Mouse (Mus musculus) MEL (cell line): Measurements from ENCODE around the gene Frk. TPM values are rescaled to one million over a fixed set of nuclear protein-coding genes. Genes with fewer than 3 reads are reported as not detected.
"Not testable (repeated sequence)": the region's sequence is repeated elsewhere in the genome, so short reads cannot be mapped to it uniquely, and the experiment has no call there.

ENCODE experiments used
- DNase-seq: peaks from one replicate; pipeline ENCODE4 v3.0.0; 2011; ENCODE audit warnings: low read depth, low spot score
- H3K27ac ChIP-seq: 2 replicates; pipeline ENCODE4 v1.5.1; 2012; ENCODE audit warnings: low read depth, mild to moderate bottlenecking, control low read depth, low read length, moderate library complexity; ENCODE audit not compliant: control insufficient read depth
- H3K27me3 ChIP-seq, 2 experiments: fragments of 150-350 bp in 1 of 2; sonication (generic) in 1 of 2; 2 replicates each; pipeline ENCODE4 v1.6.1; 2012; ENCODE audit warnings: low read length in 2 of 2, mild to moderate bottlenecking in 2 of 2, improper control_type of control experiment in 1 of 2, moderate library complexity in 1 of 2; ENCODE audit not compliant: insufficient read depth in 2 of 2, control insufficient read depth in 1 of 2
- H3K36me3 ChIP-seq, 2 experiments: 2 replicates each; pipeline ENCODE4 v1.6.1; 2012 to 2014; ENCODE audit warnings: low read length in 2 of 2, improper control_type of control experiment in 1 of 2, inconsistent platforms in 1 of 2, mild to moderate bottlenecking in 1 of 2; ENCODE audit not compliant: insufficient read depth in 2 of 2, control insufficient read depth in 1 of 2
- H3K4me1 ChIP-seq, 2 experiments: fragments of 150-350 bp in 1 of 2; sonication (generic) in 1 of 2; 2 replicates each; pipeline ENCODE4 v1.6.1; 2012; ENCODE audit warnings: low read length in 2 of 2, improper control_type of control experiment in 1 of 2, mild to moderate bottlenecking in 1 of 2; ENCODE audit not compliant: insufficient read depth in 2 of 2, control insufficient read depth in 1 of 2
- H3K4me3 ChIP-seq, 2 experiments: fragments of 150-350 bp in 1 of 2; sonication (generic) in 1 of 2; 2 replicates each; pipeline ENCODE4 v1.5.1; 2012; ENCODE audit warnings: low read depth in 2 of 2, low read length in 2 of 2, mild to moderate bottlenecking in 2 of 2, moderate library complexity in 2 of 2, control low read depth in 1 of 2, improper control_type of control experiment in 1 of 2; ENCODE audit not compliant: control insufficient read depth in 1 of 2, insufficient read depth in 1 of 2
- H3K79me2 ChIP-seq: 2 replicates; pipeline ENCODE4 v1.6.1; 2012; ENCODE audit warnings: mild to moderate bottlenecking, low read length, moderate library complexity; ENCODE audit not compliant: control insufficient read depth, poor library complexity, insufficient read depth
- H3K9ac ChIP-seq: 2 replicates; pipeline ENCODE4 v1.6.1; 2012; ENCODE audit warnings: low read depth, mild to moderate bottlenecking, control low read depth, low read length, moderate library complexity; ENCODE audit not compliant: control insufficient read depth, poor library complexity, severe bottlenecking
- H3K9me3 ChIP-seq: fragments of 150-350 bp; sonication (generic); replicated peaks from 2 replicates; pipeline ENCODE4 v1.6.1; 2012; ENCODE audit warnings: mild to moderate bottlenecking, low read length, improper control_type of control experiment, moderate library complexity; ENCODE audit not compliant: insufficient read depth
- CHD1 ChIP-seq: IDR thresholded peaks from 2 replicates; pipeline ENCODE4 v1.6.1; 2012; ENCODE audit warnings: low read depth, mild to moderate bottlenecking, inconsistent platforms, low read length, improper control_type of control experiment
- CHD2 ChIP-seq: IDR thresholded peaks from 2 replicates; pipeline ENCODE4 v1.6.1; 2011; ENCODE audit warnings: low read length, improper control_type of control experiment
- CTCF ChIP-seq, 3 experiments: IDR thresholded peaks in 2 of 3; conservative IDR thresholded peaks in 1 of 3; 2 replicates each; pipeline ENCODE4 v1.5.1; 2011 to 2012; ENCODE audit warnings: low read length in 3 of 3, low read depth in 2 of 3, mild to moderate bottlenecking in 2 of 3, improper control_type of control experiment in 1 of 3, inconsistent platforms in 1 of 3, mixed read lengths in 1 of 3, moderate library complexity in 1 of 3; ENCODE audit not compliant: control insufficient read depth in 1 of 3, insufficient read depth in 1 of 3, poor library complexity in 1 of 3, severe bottlenecking in 1 of 3
- ELF1 ChIP-seq: IDR thresholded peaks from 2 replicates; pipeline ENCODE4 v1.6.1; 2014; ENCODE audit warnings: low read depth, mild to moderate bottlenecking, inconsistent platforms, low read length, improper control_type of control experiment, moderate library complexity
- EP300 ChIP-seq, 2 experiments: IDR thresholded peaks; 2 replicates each; pipeline ENCODE4 v1.6.1; 2011; ENCODE audit warnings: improper control_type of control experiment in 2 of 2, low read length in 2 of 2, low read depth in 1 of 2, mild to moderate bottlenecking in 1 of 2
- ETS1 ChIP-seq: IDR thresholded peaks from 2 replicates; pipeline ENCODE4 v1.6.1; 2012; ENCODE audit warnings: low read depth, mild to moderate bottlenecking, inconsistent platforms, low read length, improper control_type of control experiment, moderate library complexity
- GATA1 ChIP-seq: IDR thresholded peaks from 2 replicates; pipeline ENCODE4 v1.6.1; 2011; ENCODE audit warnings: low read depth, low read length, improper control_type of control experiment
- HCFC1 ChIP-seq: IDR thresholded peaks from 2 replicates; pipeline ENCODE4 v1.6.1; 2012; ENCODE audit warnings: low read depth, mild to moderate bottlenecking, inconsistent platforms, low read length, improper control_type of control experiment, moderate library complexity
- KAT2A ChIP-seq: conservative IDR thresholded peaks from 2 replicates; pipeline ENCODE4 v1.6.1; 2012; ENCODE audit warnings: low read depth, low read length, improper control_type of control experiment, inconsistent platforms
- MAFK ChIP-seq: IDR thresholded peaks from 2 replicates; pipeline ENCODE4 v1.6.1; 2011; ENCODE audit warnings: low read depth, mild to moderate bottlenecking, low read length, improper control_type of control experiment, borderline replicate concordance
- MAZ ChIP-seq: IDR thresholded peaks from 2 replicates; pipeline ENCODE4 v1.6.1; 2012; ENCODE audit warnings: low read depth, mild to moderate bottlenecking, inconsistent platforms, low read length, improper control_type of control experiment
- MXI1 ChIP-seq: IDR thresholded peaks from 2 replicates; pipeline ENCODE4 v1.6.1; 2011; ENCODE audit warnings: mild to moderate bottlenecking, low read depth, low read length, improper control_type of control experiment
- MYC ChIP-seq: IDR thresholded peaks from 2 replicates; pipeline ENCODE4 v1.6.1; 2011; ENCODE audit warnings: low read depth, mild to moderate bottlenecking, low read length, improper control_type of control experiment, moderate library complexity
- NELFE ChIP-seq: IDR thresholded peaks from 2 replicates; pipeline ENCODE4 v1.6.1; 2011; ENCODE audit warnings: low read depth, low read length, improper control_type of control experiment
- NRF1 ChIP-seq: IDR thresholded peaks from 2 replicates; pipeline ENCODE4 v1.6.1; 2014; ENCODE audit warnings: low read depth, mild to moderate bottlenecking, inconsistent platforms, low read length, improper control_type of control experiment, moderate library complexity; ENCODE audit not compliant: poor library complexity, insufficient read depth, severe bottlenecking
- POLR2A ChIP-seq, 2 experiments: IDR thresholded peaks; 2 replicates each; pipeline ENCODE4 v1.6.1; 2011 to 2012; ENCODE audit warnings: low read length in 2 of 2, mild to moderate bottlenecking in 2 of 2, control low read depth in 1 of 2, improper control_type of control experiment in 1 of 2, low read depth in 1 of 2, moderate library complexity in 1 of 2; ENCODE audit not compliant: control insufficient read depth in 1 of 2, insufficient read depth in 1 of 2, poor library complexity in 1 of 2
- POLR2AphosphoS2 ChIP-seq: IDR thresholded peaks from 2 replicates; pipeline ENCODE4 v1.6.1; 2011; ENCODE audit warnings: low read length, improper control_type of control experiment
- RAD21 ChIP-seq: IDR thresholded peaks from 2 replicates; pipeline ENCODE4 v1.6.1; 2011; ENCODE audit warnings: mild to moderate bottlenecking, low read depth, low read length, improper control_type of control experiment
- RCOR1 ChIP-seq: IDR thresholded peaks from 2 replicates; pipeline ENCODE4 v1.6.1; 2012; ENCODE audit warnings: low read depth, mild to moderate bottlenecking, inconsistent platforms, low read length, improper control_type of control experiment
- SMC3 ChIP-seq: IDR thresholded peaks from 2 replicates; pipeline ENCODE4 v1.6.1; 2011; ENCODE audit warnings: low read depth, low read length, improper control_type of control experiment
- TAL1 ChIP-seq: IDR thresholded peaks from 2 replicates; pipeline ENCODE4 v1.6.1; 2012; ENCODE audit warnings: mild to moderate bottlenecking, inconsistent platforms, low read length, moderate library complexity, mixed read lengths
- TBP ChIP-seq: IDR thresholded peaks from 2 replicates; pipeline ENCODE4 v1.8.0; 2011; ENCODE audit warnings: low read depth, low read length, improper control_type of control experiment
- UBTF ChIP-seq: IDR thresholded peaks from 2 replicates; pipeline ENCODE4 v1.6.1; 2012; ENCODE audit warnings: low read depth, mild to moderate bottlenecking, inconsistent platforms, low read length, improper control_type of control experiment, moderate library complexity, borderline replicate concordance; ENCODE audit not compliant: insufficient read depth
- USF2 ChIP-seq, 2 experiments: IDR thresholded peaks; 2 replicates each; pipeline ENCODE4 v1.6.1; 2011 to 2012; ENCODE audit warnings: improper control_type of control experiment in 2 of 2, low read length in 2 of 2, borderline replicate concordance in 1 of 2, inconsistent platforms in 1 of 2, low read depth in 1 of 2, mild to moderate bottlenecking in 1 of 2; ENCODE audit not compliant: insufficient read depth in 1 of 2
- ZKSCAN1 ChIP-seq: IDR thresholded peaks from 2 replicates; pipeline ENCODE4 v1.6.1; 2012; ENCODE audit warnings: low read depth, mild to moderate bottlenecking, inconsistent platforms, low read length, improper control_type of control experiment, moderate library complexity
- polyA plus RNA-seq, 2 experiments: library from polyadenylated mRNA; stranded (reverse) in 1 of 2; unstranded in 1 of 2; fragments of >175 nt in 1 of 2; fragments of >200 nt in 1 of 2; gene quantifications; 2 replicates each; pipeline versions ENCODE4 v1.2.1 to v1.2.4; 2012; ENCODE audit warnings: low replicate concordance in 2 of 2, low read depth in 1 of 2; ENCODE audit not compliant: insufficient read length in 2 of 2, insufficient read depth in 1 of 2, missing spikeins in 1 of 2
- total RNA-seq: library from RNA; depleted of rRNA; stranded (reverse); fragments of 300-350 nt; gene quantifications from 2 replicates; pipeline ENCODE4 v1.2.3, GENCODE M21; 2012

The Frk gene
- total and polyA plus RNA-seq, 3 experiments: not detected

DNA sequence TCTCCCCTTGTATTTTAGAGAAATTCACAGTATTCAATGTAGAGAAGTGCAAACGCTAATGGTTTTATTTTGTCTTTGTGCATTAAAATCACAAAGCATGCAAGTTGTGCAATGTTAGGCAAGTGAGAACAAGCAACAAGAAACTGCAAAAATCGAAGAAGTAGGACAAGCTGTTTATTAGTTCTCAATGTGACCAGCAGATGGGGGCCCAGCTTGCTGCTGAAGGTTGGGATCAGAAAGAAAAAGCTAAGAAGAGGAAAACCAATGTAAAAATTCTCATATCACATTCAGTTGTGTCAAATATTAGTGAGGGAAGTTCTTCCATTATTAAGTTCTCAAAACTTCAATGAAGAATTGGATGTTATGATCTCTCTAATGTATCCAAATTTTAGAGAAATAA is 134.0 kb downstream of the Frk start:
- Histone ChIP-seq H3K79me2 (no peaks in the 10 kb centered on the region), H3K4me3 (no peak overlapping the region), H3K9ac (no peak overlapping the region), H3K27me3 (no peaks in the 10 kb centered on the region), H3K36me3 (no peaks in the 10 kb centered on the region), H3K4me1 (no peaks in the 10 kb centered on the region), H3K9me3 (no peaks in the 10 kb centered on the region), H3K27ac (no peak overlapping the region)
- TF ChIP-seq MAFK: no peak
- TF ChIP-seq SMC3: peak; percentile 37
- TF ChIP-seq EP300 (IDR thresholded peaks at IDR 0.05; ENCODE audit: low read depth in 1 of 2, low read length in 2 of 2): no peak
- TF ChIP-seq CTCF (IDR thresholded peaks at IDR 0.05 in 2 of 3, conservative IDR thresholded peaks at IDR 0.05 in 1 of 3; ENCODE audit: control insufficient read depth in 1 of 3, insufficient read depth in 1 of 3, low read depth in 2 of 3, low read length in 3 of 3, poor library complexity in 1 of 3, severe bottlenecking in 1 of 3): peak in 1 of 3 experiments; percentile 29; a peak in 2 of 6 replicates
- TF ChIP-seq ETS1: no peak
- TF ChIP-seq CHD1: no peak
- no peak for TF ChIP-seq MXI1
- TF ChIP-seq ZKSCAN1: no peak
- TF ChIP-seq KAT2A: no peak
- TF ChIP-seq MYC: no peak
- TF ChIP-seq TAL1: no peak
- no peak for TF ChIP-seq NRF1
- no peak for TF ChIP-seq RCOR1
- TF ChIP-seq CHD2: no peak
- TF ChIP-seq GATA1: no peak
- no peak for TF ChIP-seq UBTF
- peak; percentile 41 for TF ChIP-seq RAD21
- DNase-seq: peak; percentile 4

DNA sequence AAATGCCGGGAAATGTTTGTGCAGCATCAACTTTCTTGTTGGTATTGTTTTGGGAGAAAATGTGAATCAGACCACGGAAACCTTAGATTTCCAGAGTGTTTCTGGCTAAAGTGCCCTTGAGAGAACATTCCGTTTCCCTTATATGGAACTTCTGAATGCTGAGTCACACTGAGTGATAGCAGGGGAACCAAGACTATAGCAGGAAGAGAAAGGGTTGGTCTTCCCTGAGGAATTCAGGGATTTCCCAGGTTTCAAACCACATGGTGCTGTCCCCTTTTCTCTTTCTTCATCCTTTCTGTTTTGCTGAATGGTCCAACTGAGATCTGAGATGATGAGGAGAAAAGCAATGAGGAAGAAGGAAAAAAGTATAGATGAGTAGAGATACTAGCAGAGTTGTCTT is 135.3 kb downstream of the Frk start:
- no peak overlapping the region for H3K9ac ChIP-seq
- TF ChIP-seq KAT2A (no peak), POLR2A (IDR thresholded peaks at IDR 0.05; ENCODE audit: control insufficient read depth in 1 of 2, insufficient read depth in 1 of 2, low read depth in 1 of 2, low read length in 2 of 2, poor library complexity in 1 of 2) (no peak), RCOR1 (no peak), HCFC1 (no peak), MAZ (no peak), CTCF (IDR thresholded peaks at IDR 0.05 in 2 of 3, conservative IDR thresholded peaks at IDR 0.05 in 1 of 3; ENCODE audit: control insufficient read depth in 1 of 3, insufficient read depth in 1 of 3, low read depth in 2 of 3, low read length in 3 of 3, poor library complexity in 1 of 3, severe bottlenecking in 1 of 3) (no peak), MAFK (no peak), SMC3 (no peak), POLR2AphosphoS2 (no peak), UBTF (no peak), USF2 (IDR thresholded peaks at IDR 0.05; ENCODE audit: borderline replicate concordance in 1 of 2, insufficient read depth in 1 of 2, low read depth in 1 of 2, low read length in 2 of 2) (no peak), TBP (no peak), ELF1 (no peak), NELFE (no peak)
- no peaks in the 10 kb centered on the region for H3K27me3 ChIP-seq
- H3K36me3 ChIP-seq: no peaks in the 10 kb centered on the region
- no peak for DNase-seq
- H3K79me2 ChIP-seq: no peaks in the 10 kb centered on the region
- H3K4me1 ChIP-seq: no peaks in the 10 kb centered on the region
- H3K9me3 ChIP-seq: no peaks in the 10 kb centered on the region
- no peak overlapping the region for H3K4me3 ChIP-seq
- no peak overlapping the region for H3K27ac ChIP-seq

DNA sequence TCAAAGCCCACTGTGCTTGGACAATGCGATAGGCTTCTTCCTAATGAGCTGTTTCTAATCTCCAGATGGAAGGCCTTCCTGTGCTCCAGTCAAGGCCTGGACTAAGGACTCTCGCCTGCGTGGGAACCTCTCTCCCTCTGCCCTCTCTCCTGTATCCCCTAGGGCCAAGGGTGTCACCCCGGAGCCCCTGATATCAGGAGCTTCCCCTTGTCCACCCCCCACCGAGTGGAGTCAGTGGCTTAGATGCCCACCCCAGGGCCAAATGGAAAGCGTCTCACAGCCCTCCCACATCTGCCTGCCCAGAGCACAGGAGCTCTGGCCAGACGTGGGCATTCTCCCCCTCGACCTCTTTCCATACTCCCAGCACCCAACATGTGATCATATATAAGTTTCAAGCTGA is 137.3 kb downstream of the Frk start:
- H3K4me3 ChIP-seq, H3K4me1 ChIP-seq, H3K27ac ChIP-seq, H3K9ac ChIP-seq, H3K27me3 ChIP-seq, DNase-seq, H3K9me3 ChIP-seq, H3K79me2 ChIP-seq, H3K36me3 ChIP-seq: not testable (repeated sequence)
